Mouse (Mus musculus) A20 (cell line): ENCODE data around the gene H3f3b.
"Not testable (repeated sequence)": the region's sequence is repeated elsewhere in the genome, so short reads cannot be mapped to it uniquely, and the experiment has no call there.

Experiments
- DNase-seq: peaks from one replicate; pipeline ENCODE4 v3.0.0-alpha.2; 2011; ENCODE audit warnings: low read depth, low spot score

The H3f3b gene

GRCm38 (mm10) chr11:116021328-116022220, 6.2 kb downstream of the H3f3b start:
- peak; percentile 48 for DNase-seq

DNA sequence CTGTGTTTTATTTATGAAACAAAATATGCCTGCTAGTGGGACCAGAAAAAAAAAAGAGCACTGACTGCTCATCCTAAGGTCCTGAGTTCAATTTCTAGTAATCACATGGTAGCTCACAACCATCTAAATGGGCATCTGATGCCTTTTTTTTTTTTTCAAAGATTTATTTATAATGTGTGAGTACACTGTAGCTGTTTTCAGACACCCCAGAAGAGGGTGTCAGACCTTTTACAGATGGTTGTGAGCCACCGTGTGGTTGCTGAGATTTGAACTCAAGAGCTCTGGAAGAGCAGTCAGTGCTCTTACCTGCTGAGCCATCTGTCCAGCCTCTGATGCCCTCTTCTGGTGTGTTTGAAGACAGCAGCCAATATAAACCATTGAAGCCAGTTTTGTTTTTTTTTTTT, 7.2 kb downstream of the H3f3b start:
- peak; percentile 78 for DNase-seq

DNA sequence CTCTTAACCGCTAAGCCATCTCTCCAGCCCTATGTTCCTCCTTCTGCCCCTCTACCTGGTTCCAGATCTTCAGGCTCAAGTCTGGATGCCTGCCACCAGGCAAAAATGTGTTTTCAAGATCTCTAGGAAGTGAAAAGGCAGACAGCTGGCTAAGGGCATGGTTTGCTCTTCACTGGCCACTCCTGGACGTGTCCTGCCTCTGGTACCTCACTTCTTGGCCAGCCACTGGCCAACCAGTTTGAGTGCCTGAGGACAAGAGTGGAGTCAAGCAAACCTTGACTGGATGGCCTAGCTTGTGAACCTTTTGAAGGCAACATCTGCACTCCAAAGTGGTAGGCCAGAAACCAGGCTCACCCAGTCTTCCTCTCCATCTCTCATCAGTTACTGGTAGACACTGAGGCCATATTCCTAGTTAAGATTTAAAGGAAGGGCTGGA, 7.8 kb downstream of the H3f3b start:
- DNase-seq: peak; percentile 55

DNA sequence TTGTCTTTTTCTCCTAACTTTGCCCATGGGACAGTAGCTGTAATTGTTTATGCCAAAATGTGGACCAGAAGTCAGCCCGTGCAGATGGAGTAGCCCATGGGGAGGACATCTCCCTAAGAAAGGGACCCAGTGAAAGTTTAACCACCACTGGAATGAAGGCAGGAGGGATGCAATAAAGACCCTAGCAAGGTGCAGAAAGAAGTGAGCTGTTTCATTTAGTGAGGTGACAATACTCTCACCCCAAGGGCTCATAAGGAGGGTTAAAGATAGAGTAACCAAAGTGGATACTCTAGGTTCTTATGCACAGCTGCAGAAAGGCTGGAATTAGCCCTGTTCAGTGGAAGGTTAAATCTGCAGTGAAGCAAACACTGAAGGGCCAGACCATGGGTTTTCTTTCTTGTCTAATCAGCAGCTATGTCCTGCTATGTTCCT, 8.4 kb downstream of the H3f3b start:
- no peak for DNase-seq

DNA sequence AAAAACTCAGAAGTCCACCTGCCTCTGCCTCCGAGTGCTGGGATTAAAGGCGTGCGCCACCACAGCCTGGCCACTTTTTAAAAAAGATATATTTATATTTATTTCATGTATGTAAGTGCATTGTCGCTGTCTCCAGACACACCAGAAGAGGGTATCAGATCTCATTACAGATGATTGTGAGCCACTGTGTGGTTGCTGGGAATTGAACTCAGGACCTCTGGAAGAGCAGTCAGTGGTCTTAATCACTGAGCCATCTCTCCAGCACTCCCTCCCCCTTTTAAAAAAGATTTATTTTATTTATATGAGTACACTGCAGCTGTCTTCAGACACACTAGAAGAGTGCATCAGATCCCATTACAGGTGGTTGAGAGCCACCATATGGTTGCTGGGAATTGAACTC, 8.9 kb downstream of the H3f3b start:
- DNase-seq: not testable (repeated sequence)

- peak; percentile 77 for DNase-seq
Measured at GRCm38 (mm10) chr11:116018106-116018505, 9.7 kb downstream of the H3f3b start.

DNA sequence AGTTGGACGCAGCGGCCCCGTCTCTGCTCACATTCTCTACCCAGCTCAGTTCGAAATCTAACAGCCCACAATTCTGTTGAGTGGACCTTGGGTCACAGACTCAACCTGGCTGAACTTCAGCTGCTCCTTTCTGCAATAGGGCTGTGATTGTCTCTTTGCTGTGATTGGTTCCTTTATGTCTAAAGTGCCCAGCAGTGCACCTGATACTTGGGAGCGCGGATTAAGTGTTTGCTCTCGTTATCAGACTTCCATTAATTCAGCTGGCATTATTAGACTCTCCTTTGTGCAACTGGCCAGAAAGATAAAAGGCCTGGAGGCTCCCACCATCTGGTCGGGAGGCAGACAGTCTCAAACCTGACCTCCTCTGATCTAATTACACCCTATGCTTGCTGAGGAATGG, 12.9 kb downstream of the H3f3b start:
- no peak for DNase-seq

- DNase-seq: peak; percentile 99
Measured at GRCm38 (mm10) chr11:116012262-116012947, 15.4 kb downstream of the H3f3b start, which contains the start of gene Galk1. Galk1 (minus strand) TSS chr11:116012719.

GRCm38 (mm10) chr11:116011529-116012261, 16.1 kb downstream of the H3f3b start:
- DNase-seq: peak; percentile 71

DNA sequence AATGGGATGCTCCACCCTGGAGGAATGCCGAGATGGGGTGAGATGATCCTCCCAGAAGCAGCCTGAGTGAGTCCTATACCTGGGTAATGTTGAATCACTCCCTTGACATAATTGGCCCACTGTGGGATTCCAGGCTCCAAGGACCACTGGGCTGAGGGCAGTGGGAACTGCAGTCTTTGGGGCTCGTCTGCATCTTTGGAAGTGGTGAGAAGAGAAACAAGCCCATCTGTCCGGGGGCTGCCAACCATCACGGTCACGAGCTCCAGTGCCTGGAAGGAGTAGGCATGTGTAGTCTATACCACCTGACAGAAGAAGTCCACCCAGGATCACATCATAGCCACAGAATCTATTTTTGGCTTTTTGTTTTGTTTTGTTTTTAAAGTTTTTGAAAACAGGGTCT, 16.8 kb downstream of the H3f3b start:
- no peak for DNase-seq

- no peak for DNase-seq
Measured at GRCm38 (mm10) chr11:116010146-116010545, 17.6 kb downstream of the H3f3b start.

DNA sequence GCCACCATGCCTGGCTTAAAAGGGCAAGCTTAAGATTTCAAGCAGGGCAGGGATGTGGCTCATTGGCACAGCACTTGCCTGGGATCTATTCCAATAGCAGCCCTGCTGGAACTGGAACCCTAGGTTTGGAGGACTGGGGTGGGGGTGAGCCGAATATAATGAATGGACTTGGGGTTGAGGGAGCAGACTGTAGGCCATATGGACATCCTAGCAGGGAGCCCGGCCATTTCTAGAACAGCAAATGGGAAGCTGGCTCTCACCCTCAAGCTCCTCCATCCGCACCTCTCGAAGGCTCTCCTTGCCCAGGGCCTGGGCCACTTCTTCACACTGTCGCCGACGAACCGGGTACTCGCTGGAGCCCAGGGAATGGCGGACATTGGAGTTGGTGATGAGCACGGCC, 18.1 kb downstream of the H3f3b start:
- no peak for DNase-seq

- DNase-seq: no peak
Measured at GRCm38 (mm10) chr11:116008832-116009375, 18.9 kb downstream of the H3f3b start.

DNA sequence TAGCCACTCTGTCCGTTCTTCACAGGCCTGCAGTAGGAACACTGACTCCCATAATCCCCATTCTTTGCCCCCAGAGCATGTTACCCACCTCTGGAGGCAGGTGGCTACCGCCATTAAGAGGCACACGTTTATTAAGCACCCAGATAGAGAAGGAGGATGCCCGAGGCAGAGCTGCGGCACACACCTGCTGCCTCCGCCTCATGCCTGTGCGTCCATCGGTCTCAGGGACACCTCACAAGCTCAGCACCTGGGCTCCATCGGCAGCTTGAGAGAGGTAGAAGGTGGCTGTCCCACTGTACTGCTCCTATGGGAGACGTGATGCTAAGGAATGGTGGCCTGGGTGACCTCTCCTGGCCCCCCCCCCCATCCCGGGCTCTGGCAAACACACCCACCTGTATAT, 19.4 kb downstream of the H3f3b start:
- no peak for DNase-seq

DNA sequence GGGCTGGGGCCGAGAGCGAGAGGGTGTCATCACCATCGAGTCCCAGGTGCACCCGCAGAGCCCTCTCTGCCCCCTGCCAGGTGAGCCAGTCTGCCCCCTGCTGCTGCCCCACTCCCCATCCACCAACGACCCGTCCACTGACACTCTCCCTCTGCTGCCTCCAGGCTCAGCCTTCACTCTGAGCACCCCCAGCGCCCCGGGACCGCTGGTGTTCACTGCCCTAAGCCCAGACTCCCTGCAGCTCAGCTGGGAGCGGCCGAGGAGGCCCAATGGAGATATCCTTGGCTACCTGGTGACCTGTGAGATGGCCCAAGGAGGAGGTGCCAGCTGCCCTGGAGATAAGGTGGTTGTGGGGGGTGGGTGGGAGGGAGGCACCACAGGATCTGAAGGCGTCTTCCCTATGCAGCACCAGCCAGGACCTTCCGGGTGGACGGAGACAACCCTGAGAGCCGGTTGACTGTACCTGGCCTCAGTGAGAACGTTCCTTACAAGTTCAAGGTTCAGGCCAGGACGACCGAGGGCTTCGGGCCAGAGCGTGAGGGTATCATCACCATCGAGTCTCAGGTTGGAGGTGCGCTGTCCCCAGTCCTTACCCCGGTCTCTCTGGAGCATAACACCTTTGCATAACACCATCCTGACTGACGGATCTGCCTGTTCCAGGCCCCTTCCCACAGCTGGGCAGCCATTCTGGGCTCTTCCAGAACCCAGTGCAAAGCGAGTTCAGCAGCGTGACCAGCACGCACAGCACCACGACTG, 20.5 kb downstream of the H3f3b start:
- DNase-seq: no peak

GRCm38 (mm10) chr11:116005701-116006419, 21.9 kb downstream of the H3f3b start:
- peak; percentile 41 for DNase-seq

- DNase-seq: peak; percentile 87
Measured at GRCm38 (mm10) chr11:116004840-116005700, 22.7 kb downstream of the H3f3b start.

DNA sequence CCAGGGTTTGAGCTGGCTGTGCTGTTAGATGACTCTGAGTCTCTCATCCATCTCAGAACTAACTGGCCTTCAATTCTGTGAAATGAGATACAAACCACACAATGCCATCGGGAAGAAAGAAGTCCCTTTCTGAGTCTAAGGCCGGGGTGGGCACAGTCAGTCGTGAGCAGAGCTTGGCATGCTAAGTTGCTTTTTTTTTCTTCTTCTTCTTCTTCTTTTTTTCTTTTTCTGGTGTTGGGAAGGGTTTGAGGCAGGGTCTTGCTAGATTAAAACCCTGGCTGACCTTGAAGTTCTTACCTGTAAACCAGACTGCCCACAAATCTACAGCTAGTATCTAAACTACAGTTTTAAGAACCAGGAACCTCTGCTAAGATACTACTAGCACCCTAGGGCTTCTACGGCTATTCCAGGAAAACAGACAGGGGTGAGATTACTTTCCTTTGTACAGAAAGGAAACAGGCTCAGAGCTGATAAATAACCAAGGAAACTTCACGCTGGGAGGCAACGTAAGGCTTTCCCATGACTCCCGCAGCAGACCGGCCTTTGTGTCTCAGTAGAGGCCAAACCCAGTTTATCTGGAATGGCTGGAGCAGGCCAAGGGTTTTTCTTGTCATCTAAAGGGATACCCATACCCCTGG, 23.5 kb downstream of the H3f3b start:
- no peak for DNase-seq

GRCm38 (mm10) chr11:116002894-116003293, 24.9 kb downstream of the H3f3b start:
- no peak for DNase-seq
